Mouse (Mus musculus) heart, postnatal 0 days (tissue): ENCODE measurements at regions not wholly inside any gene's neighbourhood (a gene's known extent, or its start where the extent isn't known, plus 50 kb on each side); places are given as distances from the start of the nearest gene placed in this dataset.

Source experiments
- ATAC-seq: fragments of 200-750 bp; cut with Nextera tagmentation; 2 replicates; pipeline ENCODE4 v1.8.0; 2017; ENCODE audit warnings: low read depth, moderate number of reproducible peaks, moderate library complexity; ENCODE audit not compliant: insufficient read depth
- DNase-seq: peaks from one replicate; pipeline ENCODE4 v3.0.0-alpha.2; 2016; ENCODE audit warnings: low spot score
- H3K27ac ChIP-seq: fragments of 300-500 bp; sonication (generic); 2 replicates; pipeline ENCODE4 v1.5.1; 2014; ENCODE audit warnings: low read depth, mild to moderate bottlenecking
- H3K27me3 ChIP-seq: fragments of 300-500 bp; sonication (generic); 2 replicates; pipeline ENCODE4 v1.6.1; 2014; ENCODE audit warnings: low read length, mixed read lengths; ENCODE audit not compliant: control insufficient read depth, insufficient read depth
- H3K36me3 ChIP-seq: fragments of 300-500 bp; sonication (generic); replicated peaks from 2 replicates; pipeline ENCODE4 v1.6.1; 2014; ENCODE audit warnings: low read length, mixed read lengths; ENCODE audit not compliant: control insufficient read depth, insufficient read depth
- H3K4me1 ChIP-seq: fragments of 300-500 bp; sonication (generic); 2 replicates; pipeline ENCODE4 v1.6.1; 2014; ENCODE audit warnings: antibody characterized with exemption; ENCODE audit not compliant: control insufficient read depth, insufficient read depth
- H3K4me2 ChIP-seq: fragments of 300-500 bp; sonication (generic); 2 replicates; pipeline ENCODE4 v1.6.1; 2014; ENCODE audit warnings: low read depth, mild to moderate bottlenecking, low read length, moderate library complexity
- H3K4me3 ChIP-seq: fragments of 300-500 bp; sonication (generic); 2 replicates; pipeline ENCODE4 v1.5.1; 2014; ENCODE audit warnings: low read depth, low read length
- H3K9ac ChIP-seq: fragments of 300-500 bp; sonication (generic); replicated peaks from 2 replicates; pipeline ENCODE4 v1.6.1; 2014; ENCODE audit warnings: low read depth, low read length, mixed read lengths
- H3K9me3 ChIP-seq: fragments of 300-500 bp; sonication (generic); replicated peaks from 2 replicates; pipeline ENCODE4 v1.6.1; 2016; ENCODE audit warnings: low read length; ENCODE audit not compliant: control insufficient read depth
- CTCF ChIP-seq: IDR thresholded peaks from 2 replicates; pipeline ENCODE4 v1.5.1; 2016; ENCODE audit warnings: antibody characterized with exemption, control low read depth, low read depth
- EP300 ChIP-seq: IDR thresholded peaks from 2 replicates; pipeline ENCODE4 v1.6.1; 2016; ENCODE audit warnings: antibody characterized with exemption, low read depth
- WGBS: fragments of 180-500 bp; shearing (Covaris S2); extraction: QIAGEN DNeasy Blood & Tissue Kit; methylation state at CpG from one replicate; pipeline ENCODE4 v1.1.7; 2014; 5-methylcytosine and 5-hydroxymethylcytosine counted together

GRCm38 (mm10) chr8:78061827-78062719, 151.0 kb upstream of the Ttc29 start:
- TF ChIP-seq CTCF (peak; percentile 59), EP300 (no peak)
- no peak overlapping the region for H3K4me3 ChIP-seq
- H3K4me2 ChIP-seq, result no peak overlapping the region
- no peak; the same call in 1 of the 2 replicates for ATAC-seq
- H3K27ac ChIP-seq, result no peak overlapping the region
- no peaks in the 10 kb centered on the region for H3K36me3 ChIP-seq
- H3K9ac ChIP-seq, result no peak overlapping the region
- 54% methylated on average over 9 of the region's 9 CpGs for WGBS
- H3K27me3 ChIP-seq, result no peaks in the 10 kb centered on the region
- peak; percentile 34 for DNase-seq
- H3K4me1 ChIP-seq, result no peaks in the 10 kb centered on the region
- H3K9me3 ChIP-seq, result no peaks in the 10 kb centered on the region

- DNase-seq (peak; percentile 70), ATAC-seq (peak; percentile 74; the same call in 1 of the 2 replicates)
- WGBS, result 7% methylated on average over 13 of the region's 13 CpGs
- Histone ChIP-seq H3K27me3 (no peaks in the 10 kb centered on the region), H3K4me1 (no peaks in the 10 kb centered on the region), H3K9me3 (no peaks in the 10 kb centered on the region), H3K4me2 (peak overlapping the region; percentile 62), H3K9ac (no peak overlapping the region), H3K4me3 (peak overlapping the region; percentile 30), H3K36me3 (no peaks in the 10 kb centered on the region), H3K27ac (no peak overlapping the region)
- TF ChIP-seq CTCF, result peak; percentile 75
- no peak for TF ChIP-seq EP300
Observed at GRCm38 (mm10) chr8:78063529-78063928, 149.6 kb upstream of the Ttc29 start.

- H3K9me3 ChIP-seq, result no peaks in the 10 kb centered on the region
- H3K4me3 ChIP-seq, result peak overlapping the region; percentile 30
- no peaks in the 10 kb centered on the region for H3K4me1 ChIP-seq
- no peaks in the 10 kb centered on the region for H3K27me3 ChIP-seq
- H3K4me2 ChIP-seq, result peak overlapping the region; percentile 62
- TF ChIP-seq CTCF (no peak), EP300 (no peak)
- H3K36me3 ChIP-seq, result no peaks in the 10 kb centered on the region
- no peak overlapping the region for H3K27ac ChIP-seq
- ATAC-seq, result no peak
- no peak overlapping the region for H3K9ac ChIP-seq
- DNase-seq, result no peak
- 34% methylated on average over 13 of the region's 13 CpGs for WGBS
Observed at GRCm38 (mm10) chr8:78064161-78064560, 148.9 kb upstream of the Ttc29 start.

- no peaks in the 10 kb centered on the region for H3K36me3 ChIP-seq
- no peak overlapping the region for H3K9ac ChIP-seq
- H3K9me3 ChIP-seq, result no peaks in the 10 kb centered on the region
- no peak for ATAC-seq
- no peak overlapping the region for H3K4me3 ChIP-seq
- no peak overlapping the region for H3K27ac ChIP-seq
- TF ChIP-seq CTCF (no peak), EP300 (no peak)
- H3K4me2 ChIP-seq, result no peak overlapping the region
- H3K4me1 ChIP-seq, result no peaks in the 10 kb centered on the region
- WGBS, result 50% methylated on average over 10 of the region's 10 CpGs
- H3K27me3 ChIP-seq, result no peaks in the 10 kb centered on the region
- no peak for DNase-seq
Observed at GRCm38 (mm10) chr8:78065890-78066493, 147.1 kb upstream of the Ttc29 start.

- DNase-seq, result no peak
- H3K4me3 ChIP-seq, result no peak overlapping the region
- no peak overlapping the region for H3K9ac ChIP-seq
- no peaks in the 10 kb centered on the region for H3K9me3 ChIP-seq
- H3K36me3 ChIP-seq, result no peaks in the 10 kb centered on the region
- 36% methylated on average over 13 of the region's 13 CpGs for WGBS
- H3K4me2 ChIP-seq, result no peak overlapping the region
- TF ChIP-seq CTCF (no peak), EP300 (no peak)
- ATAC-seq, result no peak
- H3K4me1 ChIP-seq, result no peaks in the 10 kb centered on the region
- no peaks in the 10 kb centered on the region for H3K27me3 ChIP-seq
- no peak overlapping the region for H3K27ac ChIP-seq
Observed at GRCm38 (mm10) chr8:78068087-78068910, 144.8 kb upstream of the Ttc29 start.
